Mouse (Mus musculus) activated CD4-positive, CD25-positive, alpha-beta regulatory T cell, adult 9 weeks (primary cell): Measurements from ENCODE around the gene Slc2a1. TPM values are rescaled to one million over a fixed set of nuclear protein-coding genes. Genes with fewer than 3 reads are reported as not detected.

Source experiments
- polyA plus RNA-seq: library from polyadenylated mRNA; unstranded; fragments of 100-300 nt; shearing (Covaris generic); gene quantifications from one replicate; pipeline ENCODE4 v1.2.1, GENCODE M21; 2017

The Slc2a1 gene
- polyA plus RNA-seq = 62.7 TPM

DNA sequence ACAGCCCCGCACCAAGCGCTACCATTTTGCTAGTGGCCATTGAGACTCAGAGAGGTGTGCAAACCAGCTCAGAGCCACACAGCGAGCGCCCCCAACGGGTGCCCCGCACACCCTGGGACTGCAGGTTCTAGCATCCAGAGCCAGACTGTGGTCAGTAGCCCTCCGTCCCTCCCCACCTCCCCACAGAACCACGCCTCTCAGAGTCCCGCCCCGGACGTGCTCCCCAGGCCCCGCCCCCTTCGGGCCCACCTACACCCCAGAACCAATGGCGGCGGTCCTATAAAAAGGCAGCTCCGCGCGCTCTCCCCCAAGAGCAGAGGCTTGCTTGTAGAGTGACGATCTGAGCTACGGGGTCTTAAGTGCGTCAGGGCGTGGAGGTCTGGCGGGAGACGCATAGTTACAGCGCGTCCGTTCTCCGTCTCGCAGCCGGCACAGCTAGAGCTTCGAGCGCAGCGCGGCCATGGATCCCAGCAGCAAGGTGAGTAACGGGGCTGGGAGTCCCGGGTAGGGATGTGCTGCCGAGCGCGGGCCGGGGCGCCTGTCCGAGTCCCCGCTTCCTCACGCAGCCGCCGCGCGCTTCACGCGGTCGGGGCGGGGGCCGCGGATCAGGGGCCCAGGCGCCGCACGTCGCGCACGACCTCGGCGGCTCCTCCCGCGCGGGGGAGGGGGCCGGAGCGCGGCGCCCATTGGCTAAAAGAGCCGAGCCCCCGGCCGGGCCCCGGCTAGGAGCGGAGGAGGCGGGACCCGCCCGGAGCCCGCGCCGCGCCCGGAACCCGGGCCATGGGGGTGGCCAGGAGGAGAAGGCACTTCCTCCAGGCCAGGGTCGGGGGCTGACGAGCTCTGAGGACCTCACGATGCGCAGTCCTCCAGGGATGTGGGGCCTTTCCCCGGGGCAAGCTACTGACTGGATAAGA, at the start of gene Slc2a1:
Gene Slc2a1, plus strand, starts transcription at position 217 of the 914 bp plus-strand sequence.

DNA sequence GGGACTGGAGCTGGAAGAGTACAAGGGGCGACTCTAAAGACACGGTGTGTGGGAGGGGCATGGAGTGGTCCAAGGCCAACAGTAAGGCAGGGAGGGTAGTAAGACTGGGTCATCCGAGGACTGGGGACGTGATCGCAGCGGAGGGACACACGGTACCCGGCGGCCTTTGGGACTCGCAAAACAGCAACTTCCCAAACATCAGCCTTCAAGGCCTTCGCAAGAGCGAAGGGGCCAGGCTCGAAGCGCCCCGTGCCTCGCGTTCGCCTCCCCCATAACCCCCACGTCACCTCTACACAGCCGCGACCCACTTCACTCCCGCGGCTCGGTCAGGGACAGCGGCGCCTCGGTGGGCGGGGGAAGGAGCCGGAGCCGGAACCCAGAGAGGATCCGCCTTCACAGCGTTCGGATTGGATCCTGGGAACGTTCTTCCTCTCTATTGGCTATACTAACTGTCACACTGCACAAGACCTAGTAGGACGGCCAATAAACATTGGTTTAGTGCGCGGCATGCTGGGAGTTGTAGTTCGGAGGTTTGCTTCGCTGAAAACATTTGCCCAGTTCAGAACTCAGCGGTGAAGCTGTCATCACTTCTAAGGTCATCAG, 65.4 kb downstream of the Slc2a1 start, which contains the start of gene Zfp691:
Gene Zfp691, minus strand, starts transcription at position 345 of the 603 bp plus-strand sequence.

Other genes starting within 250 kb of the Slc2a1 start
- 0.09 TPM for gene Olfr1331, start 244.1 kb upstream of the Slc2a1 start, polyA plus RNA-seq
- not detected for gene Olfr1330, start 220.1 kb upstream of the Slc2a1 start, polyA plus RNA-seq
- not detected for gene Olfr1329, start 191.2 kb upstream of the Slc2a1 start, polyA plus RNA-seq
- not detected for gene Olfr1328, start 170.1 kb upstream of the Slc2a1 start, polyA plus RNA-seq
- not detected for gene Lao1, start 147.1 kb upstream of the Slc2a1 start, polyA plus RNA-seq
- 4.6 TPM for gene Zfp691, start 65.5 kb downstream of the Slc2a1 start, polyA plus RNA-seq
- 2.1 TPM for gene Ermap, start 81.3 kb downstream of the Slc2a1 start, polyA plus RNA-seq
- 64.9 TPM for gene Svbp, start 86.6 kb downstream of the Slc2a1 start, polyA plus RNA-seq
- gene Tmem269, start 109.5 kb downstream of the Slc2a1 start, polyA plus RNA-seq = 0.22 TPM
- 21.8 TPM for gene AU022252, start 124.0 kb downstream of the Slc2a1 start, polyA plus RNA-seq
- gene P3h1, start 124.2 kb downstream of the Slc2a1 start, polyA plus RNA-seq = 2.5 TPM
- not detected for gene Cldn19, start 146.7 kb downstream of the Slc2a1 start, polyA plus RNA-seq
- gene Ybx1, start 185.9 kb downstream of the Slc2a1 start, polyA plus RNA-seq = 51.6 TPM
- 57.7 TPM for gene Ppih, start 211.8 kb downstream of the Slc2a1 start, polyA plus RNA-seq